Mouse (Mus musculus) neural tube, embryonic 15.5 days (tissue): ENCODE results near the gene Tnfsf13. TPM values are rescaled to one million over a fixed set of nuclear protein-coding genes. Genes with fewer than 3 reads are reported as not detected.
"Not testable (repeated sequence)": the region's sequence is repeated elsewhere in the genome, so short reads cannot be mapped to it uniquely, and the experiment has no call there.

Source experiments
- ATAC-seq: fragments of 200-750 bp; cut with Nextera tagmentation; 2 replicates; pipeline ENCODE4 v1.8.0; 2017; ENCODE audit warnings: mild to moderate bottlenecking, moderate TSS enrichment, moderate library complexity; ENCODE audit not compliant: low FRiP score
- H3K27ac ChIP-seq: fragments of 300-500 bp; sonication (generic); replicated peaks from 2 replicates; pipeline ENCODE4 v1.5.1; 2015; ENCODE audit warnings: mild to moderate bottlenecking, inconsistent platforms
- H3K27me3 ChIP-seq: fragments of 300-500 bp; sonication (generic); replicated peaks from 2 replicates; pipeline ENCODE4 v1.6.1; 2015; ENCODE audit warnings: inconsistent platforms
- H3K36me3 ChIP-seq: fragments of 300-500 bp; sonication (generic); 2 replicates; pipeline ENCODE4 v1.6.1; 2015; ENCODE audit warnings: inconsistent platforms
- H3K4me1 ChIP-seq: fragments of 300-500 bp; sonication (generic); 2 replicates; pipeline ENCODE4 v1.6.1; 2015; ENCODE audit warnings: inconsistent platforms
- H3K4me2 ChIP-seq: fragments of 300-500 bp; sonication (generic); 2 replicates; pipeline ENCODE4 v1.6.1; 2015; ENCODE audit warnings: inconsistent platforms, mild to moderate bottlenecking, moderate library complexity
- H3K4me3 ChIP-seq: fragments of 300-500 bp; sonication (generic); replicated peaks from 2 replicates; pipeline ENCODE4 v1.5.1; 2015; ENCODE audit warnings: mild to moderate bottlenecking, inconsistent platforms
- H3K9ac ChIP-seq: fragments of 300-500 bp; sonication (generic); replicated peaks from 2 replicates; pipeline ENCODE4 v1.6.1; 2015; ENCODE audit warnings: mild to moderate bottlenecking, inconsistent platforms
- H3K9me3 ChIP-seq: fragments of 300-500 bp; sonication (generic); replicated peaks from 2 replicates; pipeline ENCODE4 v1.6.1; 2016; ENCODE audit warnings: inconsistent platforms
- WGBS: fragments of 180-500 bp; shearing (Covaris S2); methylation state at CpG from one replicate; pipeline ENCODE4 v1.1.7; 2015; ENCODE audit warnings: mixed read lengths; 5-methylcytosine and 5-hydroxymethylcytosine counted together
- polyA plus RNA-seq: library from polyadenylated mRNA; unstranded; fragments of >200 nt; fragmentation: Nextera tagmentation; extraction: Ambion mirVana; gene quantifications from 2 replicates; pipeline ENCODE4 v1.2.1, GENCODE M21; 2015

Gene Tnfsf13
- polyA plus RNA-seq: 0.19 and 0.43 TPM in 2 replicates

- no peak for ATAC-seq
- Histone ChIP-seq H3K27me3 (no peaks in the 10 kb centered on the region; the same call in 1 of the 2 replicates), H3K9ac (peak within 1 kb of the TSS; percentile 20; the same call in 1 of the 2 replicates), H3K4me2 (no peak within 1 kb of the TSS; the same call in 1 of the 2 replicates), H3K9me3 (no peaks in the 10 kb centered on the region), H3K27ac (peak within 1 kb of the TSS; percentile 67), H3K36me3 (no peaks in the 10 kb centered on the region), H3K4me3 (no peak within 1 kb of the TSS), H3K4me1 (peaks cover 42% of the 10 kb centered on the region)
- 62% methylated on average over 10 of the region's 10 CpGs for WGBS
These were observed at the start of gene Tnfsf13 for GRCm38 (mm10) chr11:69685526-69686148. Gene Tnfsf13, minus strand, starts transcription at chr11:69685784.

GRCm38 (mm10) chr11:69731408-69731807 lies 45.8 kb upstream of the Tnfsf13 start:
- H3K36me3 ChIP-seq: peaks cover 33% of the 10 kb centered on the region
- not testable (repeated sequence) for H3K9ac ChIP-seq, H3K4me1 ChIP-seq, H3K9me3 ChIP-seq, H3K27ac ChIP-seq, H3K27me3 ChIP-seq, H3K4me3 ChIP-seq, H3K4me2 ChIP-seq, ATAC-seq
- 73% methylated on average over 3 of the region's 3 CpGs for WGBS

GRCm38 (mm10) chr11:69729063-69729462 lies 43.5 kb upstream of the Tnfsf13 start:
- 30% methylated on average over 3 of the region's 3 CpGs for WGBS
- Histone ChIP-seq H3K36me3 (peaks cover 10% of the 10 kb centered on the region), H3K4me1 (no peaks in the 10 kb centered on the region), H3K4me3 (no peak overlapping the region), H3K27me3 (no peaks in the 10 kb centered on the region), H3K4me2 (no peak overlapping the region), H3K9me3 (no peaks in the 10 kb centered on the region), H3K9ac (no peak overlapping the region), H3K27ac (no peak overlapping the region)
- ATAC-seq: no peak

GRCm38 (mm10) chr11:69725951-69726350 lies 40.4 kb upstream of the Tnfsf13 start:
- Histone ChIP-seq H3K9ac (no peak overlapping the region), H3K27me3 (no peaks in the 10 kb centered on the region), H3K4me1 (no peaks in the 10 kb centered on the region), H3K27ac (no peak overlapping the region), H3K4me2 (no peak overlapping the region), H3K9me3 (no peaks in the 10 kb centered on the region), H3K4me3 (no peak overlapping the region), H3K36me3 (no peaks in the 10 kb centered on the region)
- no peak for ATAC-seq
- WGBS: 35% methylated on average over 5 of the region's 5 CpGs

GRCm38 (mm10) chr11:69723074-69723473 lies 37.5 kb upstream of the Tnfsf13 start:
- no peak overlapping the region for H3K9ac ChIP-seq
- H3K4me3 ChIP-seq: no peak overlapping the region
- H3K27ac ChIP-seq: no peak overlapping the region
- no peaks in the 10 kb centered on the region for H3K4me1 ChIP-seq
- no peaks in the 10 kb centered on the region for H3K36me3 ChIP-seq
- H3K27me3 ChIP-seq: no peaks in the 10 kb centered on the region
- H3K4me2 ChIP-seq: no peak overlapping the region
- 52% methylated on average over 2 of the region's 2 CpGs for WGBS
- H3K9me3 ChIP-seq: no peaks in the 10 kb centered on the region
- no peak for ATAC-seq

- no peak overlapping the region for H3K4me3 ChIP-seq
- no peaks in the 10 kb centered on the region for H3K4me1 ChIP-seq
- no peak for ATAC-seq
- no peaks in the 10 kb centered on the region for H3K27me3 ChIP-seq
- no peak overlapping the region for H3K9ac ChIP-seq
- no peak overlapping the region for H3K4me2 ChIP-seq
- 84% methylated on average over 6 of the region's 6 CpGs for WGBS
- no peaks in the 10 kb centered on the region for H3K9me3 ChIP-seq
- no peaks in the 10 kb centered on the region for H3K36me3 ChIP-seq
- H3K27ac ChIP-seq: no peak overlapping the region
These were observed 35.3 kb upstream of the Tnfsf13 start for GRCm38 (mm10) chr11:69720852-69721251.

- H3K9me3 ChIP-seq: no peaks in the 10 kb centered on the region
- no peak for ATAC-seq
- 70% methylated on average over 6 of the region's 6 CpGs for WGBS
- H3K36me3 ChIP-seq: no peaks in the 10 kb centered on the region
- no peaks in the 10 kb centered on the region for H3K4me1 ChIP-seq
- H3K4me3 ChIP-seq: no peak overlapping the region
- H3K27me3 ChIP-seq: no peaks in the 10 kb centered on the region
- H3K27ac ChIP-seq: no peak overlapping the region
- no peak overlapping the region for H3K4me2 ChIP-seq
- no peak overlapping the region for H3K9ac ChIP-seq
These were observed 33.8 kb upstream of the Tnfsf13 start for GRCm38 (mm10) chr11:69719423-69719822.

GRCm38 (mm10) chr11:69718661-69719060 lies 33.1 kb upstream of the Tnfsf13 start:
- no peaks in the 10 kb centered on the region for H3K4me1 ChIP-seq
- no peak overlapping the region for H3K27ac ChIP-seq
- 33% methylated on average over 15 of the region's 15 CpGs for WGBS
- no peak overlapping the region for H3K4me3 ChIP-seq
- H3K9me3 ChIP-seq: no peaks in the 10 kb centered on the region
- no peak overlapping the region for H3K9ac ChIP-seq
- no peak for ATAC-seq
- no peaks in the 10 kb centered on the region for H3K27me3 ChIP-seq
- H3K4me2 ChIP-seq: no peak overlapping the region
- H3K36me3 ChIP-seq: no peaks in the 10 kb centered on the region

- Histone ChIP-seq H3K9me3 (no peaks in the 10 kb centered on the region), H3K36me3 (no peaks in the 10 kb centered on the region), H3K27me3 (no peaks in the 10 kb centered on the region), H3K4me2 (no peak overlapping the region), H3K9ac (no peak overlapping the region), H3K27ac (no peak overlapping the region), H3K4me3 (no peak overlapping the region), H3K4me1 (no peaks in the 10 kb centered on the region)
- ATAC-seq: no peak
- 75% methylated on average over 4 of the region's 4 CpGs for WGBS
These were observed 31.4 kb upstream of the Tnfsf13 start for GRCm38 (mm10) chr11:69716953-69717352.

- Histone ChIP-seq H3K4me3 (no peak overlapping the region), H3K9me3 (no peaks in the 10 kb centered on the region), H3K36me3 (no peaks in the 10 kb centered on the region), H3K27me3 (no peaks in the 10 kb centered on the region), H3K9ac (no peak overlapping the region), H3K4me1 (no peaks in the 10 kb centered on the region), H3K27ac (no peak overlapping the region), H3K4me2 (no peak overlapping the region)
- WGBS: 24% methylated on average over 5 of the region's 5 CpGs
- ATAC-seq: no peak
These were observed 30.3 kb upstream of the Tnfsf13 start for GRCm38 (mm10) chr11:69715929-69716328.

- Histone ChIP-seq H3K4me3 (no peak overlapping the region), H3K4me2 (no peak overlapping the region), H3K27ac (no peak overlapping the region), H3K4me1 (no peaks in the 10 kb centered on the region), H3K36me3 (no peaks in the 10 kb centered on the region), H3K9me3 (no peaks in the 10 kb centered on the region), H3K27me3 (no peaks in the 10 kb centered on the region), H3K9ac (no peak overlapping the region)
- WGBS: 59% methylated on average over 9 of the region's 9 CpGs
- no peak for ATAC-seq
These were observed 29.9 kb upstream of the Tnfsf13 start for GRCm38 (mm10) chr11:69715482-69715881.

GRCm38 (mm10) chr11:69714636-69715329 lies 29.2 kb upstream of the Tnfsf13 start:
- no peak for ATAC-seq
- H3K9ac ChIP-seq: no peak overlapping the region

More at GRCm38 (mm10) chr11:69714636-69715329, 29.2 kb upstream of the Tnfsf13 start:
- Histone ChIP-seq H3K4me1 (no peaks in the 10 kb centered on the region), H3K4me3 (no peak overlapping the region), H3K27me3 (no peaks in the 10 kb centered on the region), H3K4me2 (no peak overlapping the region), H3K9me3 (no peaks in the 10 kb centered on the region), H3K36me3 (no peaks in the 10 kb centered on the region), H3K27ac (no peak overlapping the region)
- 79% methylated on average over 18 of the region's 18 CpGs for WGBS
